Mouse (Mus musculus) duodenum, adult 2 months (tissue): ENCODE data around the gene Nphs1. TPM values are rescaled to one million over a fixed set of nuclear protein-coding genes. Genes with fewer than 3 reads are reported as not detected.

ENCODE experiments used
- polyA plus RNA-seq: library from polyadenylated mRNA; depleted of rRNA; stranded (reverse); fragments of >200 nt; gene quantifications from 2 replicates; pipeline ENCODE4 v1.2.3, GENCODE M21; 2012; ENCODE audit warnings: low replicate concordance; rRNA removed

Gene Nphs1
- 2.5 TPM in 1 of 2 replicates, not detected in the other for polyA plus RNA-seq

GRCm38 (mm10) chr7:30457629-30458330, at the start of gene Nphs1, which contains the start of gene Kirrel2:
Gene Nphs1, plus strand, starts transcription at chr7:30458315.
Gene Kirrel2, minus strand, starts transcription at chr7:30457690.

GRCm38 (mm10) chr7:30413596-30413995, 44.5 kb upstream of the Nphs1 start, which contains the start of gene Tyrobp:
Gene Tyrobp, plus strand, starts transcription at chr7:30413760.

GRCm38 (mm10) chr7:30419561-30420499, 38.3 kb upstream of the Nphs1 start, which contains the start of gene Hcst:
Gene Hcst, minus strand, starts transcription at chr7:30419854.

GRCm38 (mm10) chr7:30421175-30421889, 36.8 kb upstream of the Nphs1 start, which contains the start of gene Nfkbid:
Gene Nfkbid, plus strand, starts transcription at chr7:30421732.

GRCm38 (mm10) chr7:30444971-30445751, 13.0 kb upstream of the Nphs1 start, which contains the start of gene Aplp1:
Gene Aplp1, minus strand, starts transcription at chr7:30445535.

GRCm38 (mm10) chr7:30493401-30493931, 35.4 kb downstream of the Nphs1 start, which contains the start of gene Prodh2:
Gene Prodh2, plus strand, starts transcription at chr7:30493622.

GRCm38 (mm10) chr7:30534633-30535577, 76.8 kb downstream of the Nphs1 start, which contains the start of gene Arhgap33:
Gene Arhgap33, minus strand, starts transcription at chr7:30535060.

Other genes with a start within 250 kb of the Nphs1 start
- 76.0 and 78.7 TPM in 2 replicates for gene Polr2i, start 226.4 kb upstream of the Nphs1 start, polyA plus RNA-seq
- 23.6 and 33.8 TPM in 2 replicates for gene Tbcb, start 226.0 kb upstream of the Nphs1 start, polyA plus RNA-seq
- gene Ovol3, start 222.6 kb upstream of the Nphs1 start, polyA plus RNA-seq: not detected in 2 replicates
- gene Thap8, start 178.2 kb upstream of the Nphs1 start, polyA plus RNA-seq: 0.14 TPM in 1 of 2 replicates, not detected in the other
- 13.0 and 14.3 TPM in 2 replicates for gene Wdr62, start 177.9 kb upstream of the Nphs1 start, polyA plus RNA-seq
- 3.8 and 4.8 TPM in 2 replicates for gene Clip3, start 166.6 kb upstream of the Nphs1 start, polyA plus RNA-seq
- gene Alkbh6, start 149.6 kb upstream of the Nphs1 start, polyA plus RNA-seq: 154 and 160 TPM in 2 replicates
- gene Syne4, start 143.5 kb upstream of the Nphs1 start, polyA plus RNA-seq: 9.8 and 29.1 TPM in 2 replicates
- gene E130208F15Rik, start 136.6 kb upstream of the Nphs1 start, polyA plus RNA-seq: 1.2 and 2.4 TPM in 2 replicates
- 32.9 and 60.3 TPM in 2 replicates for gene Sdhaf1, start 134.4 kb upstream of the Nphs1 start, polyA plus RNA-seq
- 27.9 and 30.8 TPM in 2 replicates for gene Lrfn3, start 95.5 kb upstream of the Nphs1 start, polyA plus RNA-seq
- 49.1 and 124 TPM in 2 replicates for gene Tyrobp, start 44.6 kb upstream of the Nphs1 start, polyA plus RNA-seq
- gene Hcst, start 38.5 kb upstream of the Nphs1 start, polyA plus RNA-seq: 11.5 and 53.7 TPM in 2 replicates
- 5.3 and 8.6 TPM in 2 replicates for gene Nfkbid, start 36.6 kb upstream of the Nphs1 start, polyA plus RNA-seq
- 24.5 and 168 TPM in 2 replicates for gene Aplp1, start 12.8 kb upstream of the Nphs1 start, polyA plus RNA-seq
- gene Kirrel2, start 625 bp upstream of the Nphs1 start, polyA plus RNA-seq: 0.39 TPM in 1 of 2 replicates, not detected in the other
- gene Prodh2, start 35.3 kb downstream of the Nphs1 start, polyA plus RNA-seq: 2.3 and 37.6 TPM in 2 replicates
- 10.8 and 15.1 TPM in 2 replicates for gene Arhgap33, start 76.7 kb downstream of the Nphs1 start, polyA plus RNA-seq
- 56.3 and 114 TPM in 2 replicates for gene Hspb6, start 93.9 kb downstream of the Nphs1 start, polyA plus RNA-seq
- 3.6 and 5.5 TPM in 2 replicates for gene Proser3, start 94.0 kb downstream of the Nphs1 start, polyA plus RNA-seq
- gene Lin37, start 101.5 kb downstream of the Nphs1 start, polyA plus RNA-seq: 28.6 and 40.9 TPM in 2 replicates
- 56.6 and 64.2 TPM in 2 replicates for gene U2af1l4, start 105.0 kb downstream of the Nphs1 start, polyA plus RNA-seq
- gene Gm49396, start 105.0 kb downstream of the Nphs1 start, polyA plus RNA-seq: 0.55 and 1.2 TPM in 2 replicates
- 105 and 155 TPM in 2 replicates for gene Psenen, start 105.3 kb downstream of the Nphs1 start, polyA plus RNA-seq
- gene Igflr1, start 107.1 kb downstream of the Nphs1 start, polyA plus RNA-seq: 12.6 and 14.4 TPM in 2 replicates
- gene Kmt2b, start 130.4 kb downstream of the Nphs1 start, polyA plus RNA-seq: 31.9 and 38.5 TPM in 2 replicates
- gene Zbtb32, start 140.6 kb downstream of the Nphs1 start, polyA plus RNA-seq: 2.3 and 3.2 TPM in 2 replicates
- 1.1 and 3.8 TPM in 2 replicates for gene Upk1a, start 154.5 kb downstream of the Nphs1 start, polyA plus RNA-seq
- 382 and 584 TPM in 2 replicates for gene Cox6b1, start 167.8 kb downstream of the Nphs1 start, polyA plus RNA-seq
- gene Etv2, start 177.5 kb downstream of the Nphs1 start, polyA plus RNA-seq: not detected in 2 replicates
- gene Rbm42, start 192.0 kb downstream of the Nphs1 start, polyA plus RNA-seq: 73.7 and 104 TPM in 2 replicates
- 4.7 and 7.0 TPM in 2 replicates for gene Haus5, start 206.7 kb downstream of the Nphs1 start, polyA plus RNA-seq
- gene Pmis2, start 213.3 kb downstream of the Nphs1 start, polyA plus RNA-seq: not detected in 2 replicates
- gene 2200002J24Rik, start 240.6 kb downstream of the Nphs1 start, polyA plus RNA-seq: 10.2 and 19.1 TPM in 2 replicates